ENCODE assay signal across 8 mouse cellular contexts in genomic region chr1:162866280-162866681, GRCm38 (mm10). TPM values are rescaled to one million over a fixed set of nuclear protein-coding genes. Genes with fewer than 3 reads are reported as not detected.
DNase-seq lines count a peak whose midpoint lies in the region; ATAC-seq and TF ChIP-seq lines count a peak whose summit lies in the region.

Gene Fmo1 (minus strand): TSS chr1:162866610.

- intact Hi-C loops in left cerebral cortex, adult 2 months (cut with DNase I) = no loop called here

- no peaks in the 10 kb centered on the region for H3K9me3 ChIP-seq in forebrain, embryonic 14.5 days (replicated peaks; ENCODE audit: control insufficient read depth, low read length)
- H3K9me3 ChIP-seq in hindbrain, embryonic 16.5 days (ENCODE audit: control insufficient read depth, low read length) = peaks cover 3% of the 10 kb centered on the region; the same call in 1 of the 2 replicates
- H3K9me3 ChIP-seq in midbrain, embryonic 13.5 days = no peaks in the 10 kb centered on the region

- no peak for ATAC-seq in forebrain, embryonic 14.5 days
- ATAC-seq in hindbrain, embryonic 16.5 days = no peak
- no peak for ATAC-seq in midbrain, embryonic 13.5 days

- WGBS in forebrain, embryonic 14.5 days = 80% methylated on average over 7 of the region's 7 CpGs
- 79% methylated on average over 7 of the region's 7 CpGs for WGBS in hindbrain, embryonic 16.5 days
- 80% methylated on average over 7 of the region's 7 CpGs for WGBS in midbrain, embryonic 13.5 days

- no peak within 1 kb of the TSS for H3K4me2 ChIP-seq in forebrain, embryonic 14.5 days (ENCODE audit: low read length)
- H3K4me2 ChIP-seq in hindbrain, embryonic 16.5 days (ENCODE audit: low read length) = no peak within 1 kb of the TSS
- no peak within 1 kb of the TSS for H3K4me2 ChIP-seq in midbrain, embryonic 13.5 days (replicated peaks)

- no peaks in the 10 kb centered on the region for H3K27me3 ChIP-seq in forebrain, embryonic 14.5 days (replicated peaks; ENCODE audit: control insufficient read depth, insufficient read depth, low read length)
- no peaks in the 10 kb centered on the region for H3K27me3 ChIP-seq in hindbrain, embryonic 16.5 days (replicated peaks; ENCODE audit: control insufficient read depth, insufficient read depth, low read length)
- no peaks in the 10 kb centered on the region for H3K27me3 ChIP-seq in midbrain, embryonic 13.5 days

- no peak for TF ChIP-seq CTCF in left cerebral cortex, adult 2 months (IDR thresholded peaks at IDR 0.05)

- no peaks in the 10 kb centered on the region for H3K36me3 ChIP-seq in forebrain, embryonic 14.5 days (ENCODE audit: control insufficient read depth, insufficient read depth, low read length)
- no peaks in the 10 kb centered on the region for H3K36me3 ChIP-seq in hindbrain, embryonic 16.5 days (ENCODE audit: control insufficient read depth, insufficient read depth, low read length)
- no peaks in the 10 kb centered on the region for H3K36me3 ChIP-seq in midbrain, embryonic 13.5 days

- no peak within 1 kb of the TSS for H3K4me3 ChIP-seq in left cerebral cortex, adult 2 months
- no peak within 1 kb of the TSS for H3K4me3 ChIP-seq in forebrain, embryonic 14.5 days (ENCODE audit: low read depth, low read length)
- H3K4me3 ChIP-seq in hindbrain, embryonic 16.5 days (ENCODE audit: low read length) = no peak within 1 kb of the TSS
- H3K4me3 ChIP-seq in midbrain, embryonic 13.5 days (replicated peaks) = no peak within 1 kb of the TSS

- no peaks in the 10 kb centered on the region for H3K4me1 ChIP-seq in forebrain, embryonic 14.5 days (ENCODE audit: control insufficient read depth, insufficient read depth, low read length)
- no peaks in the 10 kb centered on the region for H3K4me1 ChIP-seq in hindbrain, embryonic 16.5 days (ENCODE audit: control insufficient read depth, insufficient read depth, low read depth, low read length)
- H3K4me1 ChIP-seq in midbrain, embryonic 13.5 days (replicated peaks) = peaks cover 4% of the 10 kb centered on the region; the same call in 1 of the 2 replicates

- H3K27ac ChIP-seq in left cerebral cortex, adult 2 months = no peak within 1 kb of the TSS
- no peak within 1 kb of the TSS for H3K27ac ChIP-seq in forebrain, embryonic 14.5 days (ENCODE audit: low read depth, low read length)
- no peak within 1 kb of the TSS for H3K27ac ChIP-seq in hindbrain, embryonic 16.5 days (ENCODE audit: low read depth, low read length)
- no peak within 1 kb of the TSS for H3K27ac ChIP-seq in midbrain, embryonic 13.5 days

- DNase-seq in left cerebral cortex, adult 2 months (ENCODE audit: extremely low spot score in 1 of 2, low spot score in 2 of 2) = no peak
- DNase-seq in left cerebral cortex, adult 9 months (ENCODE audit: low spot score in 2 of 2) = no peak
- DNase-seq in forebrain, embryonic 14.5 days (ENCODE audit: low spot score) = no peak
- no peak for DNase-seq in cerebellum, postnatal 14 days
- no peak for DNase-seq in thymus, postnatal 4 days
- DNase-seq in ovary, postnatal 10 days (ENCODE audit: low spot score) = no peak

- no peak within 1 kb of the TSS for H3K9ac ChIP-seq in forebrain, embryonic 14.5 days (ENCODE audit: low read length)
- no peak within 1 kb of the TSS for H3K9ac ChIP-seq in hindbrain, embryonic 16.5 days (ENCODE audit: low read depth, low read length)
- H3K9ac ChIP-seq in midbrain, embryonic 13.5 days (replicated peaks) = no peak within 1 kb of the TSS

RNA-seq across cellular contexts. Expression of gene Fmo1, which starts in this region (rescaled TPM):
- total RNA-seq in left cerebral cortex, adult 2 months (2021) = 10 to 100 TPM; 12.0 to 12.3 TPM
- 18.1 and 24.8 TPM in 2 replicates for polyA plus RNA-seq in forebrain, embryonic 14.5 days (2014; fragmentation: Nextera tagmentation; extraction: Ambion mirVana)
- polyA plus RNA-seq in hindbrain, embryonic 16.5 days (2015; fragmentation: Nextera tagmentation; extraction: Ambion mirVana) = 39.6 and 42.2 TPM in 2 replicates
- 14.9 and 15.2 TPM in 2 replicates for polyA plus RNA-seq in midbrain, embryonic 13.5 days (2015; fragmentation: Nextera tagmentation; extraction: Ambion mirVana)
